Mouse (Mus musculus): ENCODE measurements at regions not wholly inside any gene's neighbourhood (a gene's known extent, or its start where the extent isn't known, plus 50 kb on each side); places are given as distances from the start of the nearest gene placed in this dataset.

GRCm38 (mm10) chrX:23556271-23556670 is 136.6 kb upstream of the Wdr44 start:
- peak; percentile 67 for DNase-seq (ENCODE audit: low read depth, low spot score)

DNA sequence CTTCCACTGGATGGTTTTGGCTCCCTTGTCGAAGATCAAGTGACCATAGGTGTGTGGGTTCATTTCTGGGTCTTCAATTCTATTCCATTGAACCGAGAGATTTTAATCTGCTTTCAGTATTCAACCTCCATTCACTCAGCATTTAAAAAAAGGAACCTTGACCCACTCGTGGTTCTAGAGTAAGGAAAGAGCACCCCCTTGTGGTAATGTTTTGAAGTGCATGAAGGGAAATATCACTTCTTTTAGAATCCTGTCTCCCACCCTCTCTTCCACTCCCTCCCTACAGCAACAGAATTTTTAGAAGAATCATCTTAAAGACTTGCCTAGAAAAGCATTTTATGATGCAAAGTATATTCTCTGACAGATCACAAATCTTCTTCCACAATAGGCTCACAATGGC is 127.3 kb upstream of the Wdr44 start:
- DNase-seq (ENCODE audit: low read depth, low spot score), result peak; percentile 13
